Mouse (Mus musculus): Measurements from ENCODE around the gene Adamtsl4.

The Adamtsl4 gene

DNA sequence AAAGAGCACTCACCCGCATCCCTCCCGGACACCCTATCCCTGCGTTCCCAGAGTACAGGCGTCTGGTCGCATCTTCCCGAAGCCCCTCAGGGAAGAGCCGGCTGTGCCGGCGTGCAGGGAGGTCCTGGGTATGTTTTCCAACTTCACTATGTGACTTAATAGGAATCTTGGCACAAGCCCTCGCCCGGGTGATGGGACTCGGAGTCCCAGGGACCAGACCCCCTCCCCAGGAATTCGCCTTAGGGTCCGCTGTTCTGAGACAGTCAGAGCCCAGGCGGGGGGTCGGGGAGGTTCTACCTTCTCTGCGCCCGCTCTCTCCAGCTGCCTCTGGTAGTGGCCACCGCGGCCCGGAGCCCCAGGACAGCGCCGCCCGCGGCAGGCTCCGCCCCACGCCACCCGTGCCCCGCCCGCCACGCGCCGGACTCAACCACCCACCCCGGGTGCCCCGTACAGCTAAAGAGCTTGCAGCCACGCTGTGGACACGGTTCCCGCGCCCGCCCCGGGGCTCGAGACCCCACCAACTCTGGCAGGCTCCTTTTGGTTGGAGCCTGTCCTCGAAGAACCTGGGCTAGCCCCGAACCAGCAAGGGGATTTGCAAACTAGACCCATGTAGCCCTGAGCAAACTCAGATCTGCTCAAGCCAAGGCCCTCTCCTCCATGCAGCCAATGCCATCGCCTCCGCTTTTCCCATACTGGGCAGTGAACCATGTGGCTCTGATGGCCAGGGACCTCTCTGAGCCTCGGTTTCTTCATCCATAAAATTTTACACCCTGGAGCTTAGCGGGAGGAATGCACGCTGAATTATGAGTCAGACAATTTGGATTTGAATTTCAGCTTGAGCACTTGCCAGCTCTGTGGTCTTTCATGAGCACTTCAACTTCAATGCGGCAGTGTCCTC lies at the start of gene Adamtsl4:
Gene Adamtsl4 (minus strand): TSS at position 394 of the 898 bp plus-strand sequence.
- DNase-seq (ENCODE audit: low read depth, low spot score), result no peak

DNA sequence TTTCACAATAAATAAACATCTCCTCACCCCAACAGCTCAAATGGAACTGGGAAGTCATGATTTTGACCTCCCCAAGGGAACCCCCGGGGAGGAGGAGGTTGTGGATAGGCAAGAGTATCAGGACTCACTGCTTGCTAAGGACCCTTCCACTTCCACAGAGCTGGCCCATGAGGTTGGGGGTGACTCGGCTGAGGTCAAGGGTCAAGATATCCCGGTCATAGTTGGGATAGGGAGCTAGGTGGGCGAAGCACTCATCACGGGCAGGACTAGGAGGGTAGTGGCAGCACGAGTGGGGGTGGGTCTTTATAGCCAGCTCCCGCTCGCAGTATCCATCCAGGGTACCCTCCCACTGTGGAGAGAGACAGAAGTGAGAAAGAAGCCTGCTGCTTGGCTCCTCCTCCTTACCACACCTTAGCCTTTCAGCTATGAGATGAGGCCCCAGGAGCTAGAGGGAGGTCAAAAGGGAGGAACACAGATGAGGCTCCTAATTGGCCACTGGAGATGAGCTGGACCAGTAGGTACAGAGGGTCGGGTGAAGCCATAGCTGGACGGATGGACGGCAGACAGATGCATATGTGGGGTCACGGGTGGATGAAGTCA lies 47.5 kb upstream of the Adamtsl4 start:
- no peak for DNase-seq (ENCODE audit: low read depth, low spot score)

DNA sequence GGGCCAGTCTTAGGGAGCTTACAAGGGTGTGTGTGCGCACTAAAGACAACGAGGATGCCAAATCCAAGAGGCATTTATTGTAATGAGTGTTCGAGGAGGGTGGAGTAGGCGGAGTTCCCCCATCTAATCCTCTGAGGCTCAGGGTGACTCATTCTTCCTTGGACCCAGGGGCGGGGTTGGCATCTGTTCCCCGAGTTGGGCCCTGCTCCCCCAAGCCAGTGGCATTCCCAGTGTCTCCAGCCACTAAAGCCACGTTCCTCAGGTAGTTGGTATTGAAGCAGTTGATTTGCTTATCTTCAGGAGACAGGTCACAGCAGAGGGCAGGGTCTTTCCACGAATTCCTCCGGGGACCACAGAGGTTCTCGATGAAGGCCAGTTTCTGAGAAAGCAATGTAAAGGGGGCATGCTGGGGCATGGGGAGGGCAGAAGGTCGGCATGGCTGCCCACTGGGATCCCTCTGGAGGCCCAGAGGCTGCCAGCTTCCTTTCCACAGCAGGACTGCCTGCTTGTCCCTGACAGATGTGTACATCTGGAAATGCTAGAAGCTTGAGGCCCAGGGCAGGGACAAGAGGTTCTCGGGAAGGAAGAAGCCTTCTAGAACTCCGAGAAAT lies 46.5 kb upstream of the Adamtsl4 start:
- DNase-seq (ENCODE audit: low read depth, low spot score), result no peak

DNA sequence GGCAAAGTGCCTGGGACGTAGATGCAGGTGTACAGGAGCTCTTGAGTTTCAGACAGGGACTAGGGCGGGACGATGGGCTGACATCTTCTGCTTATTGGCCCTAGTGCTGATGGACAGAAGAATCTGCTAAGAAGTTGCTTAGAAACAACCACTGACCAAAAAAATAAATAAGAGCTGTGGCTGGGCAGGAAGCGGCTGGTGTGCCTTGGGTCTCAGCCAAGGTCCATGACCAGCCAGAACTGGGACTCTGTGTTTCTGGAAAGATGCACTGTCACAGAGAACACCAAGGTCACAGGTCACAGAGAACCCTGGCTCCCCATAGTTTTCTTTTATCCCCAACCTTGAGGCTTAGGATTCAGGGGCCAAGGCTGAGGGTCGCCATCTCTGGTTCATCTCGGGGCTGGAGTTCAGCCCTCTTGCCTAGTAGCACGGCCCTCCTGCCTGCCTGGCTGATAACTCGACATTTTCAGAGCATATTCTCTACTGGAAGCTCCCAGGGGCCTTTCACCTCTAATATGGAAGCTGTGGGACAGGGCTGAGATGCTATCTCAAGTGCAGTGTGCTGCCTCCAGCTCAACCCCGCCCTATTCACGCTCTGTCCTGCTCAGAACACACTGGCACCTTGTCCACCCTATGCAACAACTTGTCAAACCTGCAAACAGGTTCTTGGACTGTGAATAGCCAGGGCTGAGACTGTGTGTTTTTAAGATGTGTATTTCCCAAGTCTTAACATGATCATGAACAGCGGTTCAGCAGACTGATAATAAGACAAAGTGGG lies 45.2 kb upstream of the Adamtsl4 start:
- DNase-seq (ENCODE audit: low read depth, low spot score), result no peak

DNA sequence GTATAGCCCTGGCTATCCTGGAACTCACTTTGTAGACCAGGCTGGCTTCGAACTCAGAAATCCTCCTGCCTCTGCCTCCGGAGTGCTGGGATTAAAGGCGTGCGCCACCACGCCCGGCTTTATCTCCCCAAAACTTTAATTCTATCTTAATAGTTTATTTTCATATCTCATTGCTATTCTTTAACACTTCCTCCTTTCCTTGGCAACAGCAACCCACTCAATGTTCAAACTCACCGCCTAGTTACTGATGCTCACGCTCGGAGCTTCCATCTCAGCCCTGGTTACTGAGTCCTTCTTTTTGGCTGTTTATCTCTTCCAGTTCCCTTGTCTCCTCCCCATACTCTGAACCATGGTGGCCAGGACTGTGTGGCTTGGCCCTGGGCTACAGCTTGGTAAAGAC lies 44.6 kb upstream of the Adamtsl4 start:
- no peak for DNase-seq (ENCODE audit: low read depth, low spot score)

DNA sequence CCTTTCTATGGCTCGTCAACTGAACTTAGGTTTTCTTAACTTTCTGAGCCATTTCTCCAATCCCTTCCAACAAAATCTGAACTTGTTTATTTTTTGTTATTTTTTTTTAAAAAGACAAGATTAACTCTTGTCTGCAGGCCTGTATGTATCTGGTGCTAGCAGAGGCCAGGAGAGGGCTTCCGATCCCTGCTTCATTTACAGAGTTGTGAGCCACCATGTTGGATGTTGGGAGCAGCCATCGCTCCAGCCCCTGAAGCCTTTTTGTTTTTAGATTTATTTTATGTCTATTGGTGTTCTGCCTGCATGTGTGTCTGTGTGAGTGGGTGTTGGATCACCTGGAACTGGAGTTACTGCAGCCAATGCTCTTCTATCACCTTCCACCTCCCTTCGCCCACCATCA lies 44.1 kb upstream of the Adamtsl4 start:
- DNase-seq (ENCODE audit: low read depth, low spot score), result no peak

DNA sequence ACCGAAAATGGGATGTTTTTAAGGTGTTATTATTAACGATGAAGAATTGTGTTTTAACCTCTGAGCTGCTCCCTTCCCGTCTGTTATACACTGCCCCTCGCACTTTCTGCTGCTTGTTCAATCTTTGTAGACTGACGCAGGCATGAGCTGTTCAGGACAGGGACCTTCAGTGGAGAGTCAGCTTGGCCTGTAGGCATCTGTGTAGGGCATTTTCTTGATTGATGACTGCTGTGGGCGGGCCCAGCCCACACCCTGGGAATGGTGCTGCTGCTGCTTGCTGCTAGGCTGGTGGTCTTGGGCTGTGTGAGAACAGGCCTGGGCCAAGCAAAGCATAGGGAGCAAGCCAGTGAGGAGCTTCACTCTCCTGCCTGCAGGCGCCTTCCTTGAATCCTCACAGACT lies 42.7 kb upstream of the Adamtsl4 start:
- DNase-seq (ENCODE audit: low read depth, low spot score), result no peak

DNA sequence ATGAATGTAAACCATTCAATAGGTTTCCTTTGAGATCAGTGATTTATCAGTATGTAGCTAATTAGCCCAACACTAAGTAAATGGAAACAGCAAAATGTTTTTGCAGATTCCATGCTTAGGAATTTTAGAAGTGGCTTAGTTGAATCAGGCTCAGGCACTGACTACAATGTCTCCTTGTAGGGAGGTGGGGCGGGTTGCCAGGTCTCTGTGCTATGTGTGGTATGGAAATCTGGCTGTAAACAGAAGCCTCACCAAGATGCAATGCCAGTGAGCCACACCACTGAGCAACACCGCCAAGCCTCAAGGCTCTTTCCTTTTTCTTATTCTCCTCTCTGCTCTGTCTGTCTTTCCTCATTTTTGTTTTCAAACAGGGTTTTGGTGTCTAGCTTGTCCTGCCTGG lies 41.2 kb upstream of the Adamtsl4 start:
- no peak for DNase-seq (ENCODE audit: low read depth, low spot score)

DNA sequence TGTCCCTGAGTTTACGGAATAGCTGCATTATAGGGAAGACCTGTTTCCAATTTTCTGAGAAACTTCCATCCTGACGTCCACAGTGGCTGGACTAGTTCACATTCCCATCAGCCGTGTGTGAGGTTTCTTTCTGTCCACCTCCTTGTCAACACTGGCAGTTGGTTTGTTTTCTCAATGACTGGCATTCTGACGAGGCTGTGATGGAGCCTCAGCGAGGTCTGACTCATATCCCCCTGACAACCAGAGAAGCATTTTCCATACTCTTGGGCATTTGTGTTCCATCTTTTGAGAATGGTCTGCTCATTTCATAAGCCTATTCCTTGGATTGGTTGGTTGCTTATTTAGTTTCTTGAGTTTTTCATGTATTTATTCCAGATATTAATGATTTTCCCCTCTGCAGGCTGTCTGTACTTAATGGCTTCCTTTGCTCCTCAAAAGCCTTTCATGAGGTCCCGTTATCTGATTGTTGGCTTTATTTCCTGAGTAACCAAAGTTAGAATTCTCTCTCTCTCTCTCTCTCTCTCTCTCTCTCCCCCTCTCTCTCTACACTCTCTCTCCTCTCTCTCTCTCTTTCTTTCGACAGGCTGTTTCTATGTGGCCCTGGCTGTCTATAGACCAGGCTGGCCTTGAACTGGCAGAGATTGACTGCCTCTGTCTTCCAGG lies 39.1 kb upstream of the Adamtsl4 start:
- no peak for DNase-seq (ENCODE audit: low read depth, low spot score)

DNA sequence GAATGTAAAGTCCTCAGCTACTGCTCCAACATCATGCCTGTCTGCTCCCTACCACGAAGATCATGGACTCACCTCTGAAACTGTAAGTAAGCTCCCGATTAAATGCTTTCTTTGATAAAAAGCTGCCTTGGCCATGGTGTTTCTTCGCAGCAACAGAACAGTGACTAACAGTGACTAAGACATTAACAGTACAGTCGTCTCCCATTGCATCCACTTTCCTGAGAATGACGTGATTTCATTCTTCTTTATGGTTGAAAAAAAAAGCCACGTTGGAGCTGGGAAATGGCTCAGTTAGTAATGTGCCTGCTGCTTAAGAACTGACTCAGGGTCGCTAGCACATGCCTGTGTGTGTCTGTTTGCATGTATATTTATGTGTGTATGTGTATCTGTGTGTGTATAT lies 38.1 kb upstream of the Adamtsl4 start:
- no peak for DNase-seq (ENCODE audit: low read depth, low spot score)

DNA sequence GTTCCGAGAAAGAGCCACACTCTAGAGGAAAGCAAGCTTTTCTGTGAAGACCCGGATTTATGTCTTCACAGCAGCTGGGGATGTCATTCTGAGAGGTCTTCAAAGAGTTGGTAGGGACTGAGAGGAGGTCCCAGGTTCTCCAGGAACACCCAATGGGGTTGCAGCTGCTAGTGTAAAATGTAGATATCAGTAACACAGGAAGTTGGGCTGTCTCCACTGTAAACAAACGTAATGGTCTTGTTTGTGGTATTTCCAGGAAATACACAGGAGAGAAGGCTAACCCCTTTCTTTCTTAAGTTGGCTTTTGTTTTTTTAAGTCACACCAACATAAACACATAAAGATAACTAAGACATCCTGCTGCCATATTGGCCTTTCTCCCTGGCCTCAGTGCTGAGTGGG lies 34.7 kb upstream of the Adamtsl4 start:
- DNase-seq (ENCODE audit: low read depth, low spot score), result no peak

DNA sequence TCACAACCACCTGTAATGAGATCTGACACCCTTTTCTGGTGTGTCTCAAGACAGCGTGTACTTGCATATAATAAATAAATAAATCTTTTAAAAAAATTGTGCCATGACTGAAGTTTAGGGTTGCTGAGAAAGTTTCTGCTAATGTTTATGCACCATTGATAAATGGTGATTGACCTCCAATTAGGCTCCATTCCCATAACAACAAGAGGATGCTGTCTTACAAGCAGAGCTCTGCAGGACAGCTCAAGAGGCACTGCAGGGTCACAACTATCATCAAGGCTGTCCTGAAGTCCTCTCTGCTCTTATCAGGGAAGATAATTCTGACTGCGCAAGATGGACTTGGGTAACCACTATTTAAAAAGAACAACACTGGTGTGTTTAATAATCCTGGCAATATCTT lies 30.4 kb upstream of the Adamtsl4 start:
- no peak for DNase-seq (ENCODE audit: low read depth, low spot score)

DNA sequence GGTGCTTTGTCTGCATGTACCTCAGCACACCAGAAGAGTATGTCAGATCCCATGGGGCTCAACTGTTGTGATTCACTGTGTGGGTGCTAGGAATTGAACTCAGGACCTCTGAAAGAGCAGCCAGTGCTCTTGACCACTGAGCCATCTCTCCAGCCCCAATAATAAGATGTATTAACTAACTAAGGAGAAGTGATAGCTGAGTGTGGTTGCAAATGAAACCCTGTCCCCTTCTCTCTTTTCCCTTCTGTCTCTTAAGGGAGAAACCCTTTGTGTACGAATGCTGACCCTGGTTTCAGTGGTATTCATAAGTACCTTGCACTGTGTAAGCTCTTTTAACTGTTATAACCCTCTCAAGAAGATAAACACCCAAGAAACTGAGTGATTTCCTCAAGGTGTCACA lies 28.4 kb upstream of the Adamtsl4 start:
- no peak for DNase-seq (ENCODE audit: low read depth, low spot score)

DNA sequence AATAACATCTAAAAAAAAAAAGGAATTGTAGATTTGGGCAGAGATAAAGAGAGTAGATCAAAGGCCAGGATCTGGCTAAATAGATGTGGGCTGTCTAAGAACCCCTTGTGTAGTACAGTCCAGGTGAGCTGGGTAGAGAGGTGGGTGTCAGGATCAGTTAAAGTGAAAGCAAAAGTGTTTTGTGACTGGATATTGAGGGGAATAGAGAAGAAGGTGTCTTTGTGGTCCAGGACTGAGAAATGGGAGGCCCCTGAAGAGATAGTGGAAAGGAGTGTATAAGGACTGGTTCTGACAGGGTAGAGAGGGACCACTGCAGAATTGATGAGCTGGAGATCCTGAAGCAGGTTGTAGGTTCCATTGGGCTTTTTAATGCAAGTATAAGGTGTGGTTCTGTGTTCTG lies 22.2 kb upstream of the Adamtsl4 start:
- no peak for DNase-seq (ENCODE audit: low read depth, low spot score)

DNA sequence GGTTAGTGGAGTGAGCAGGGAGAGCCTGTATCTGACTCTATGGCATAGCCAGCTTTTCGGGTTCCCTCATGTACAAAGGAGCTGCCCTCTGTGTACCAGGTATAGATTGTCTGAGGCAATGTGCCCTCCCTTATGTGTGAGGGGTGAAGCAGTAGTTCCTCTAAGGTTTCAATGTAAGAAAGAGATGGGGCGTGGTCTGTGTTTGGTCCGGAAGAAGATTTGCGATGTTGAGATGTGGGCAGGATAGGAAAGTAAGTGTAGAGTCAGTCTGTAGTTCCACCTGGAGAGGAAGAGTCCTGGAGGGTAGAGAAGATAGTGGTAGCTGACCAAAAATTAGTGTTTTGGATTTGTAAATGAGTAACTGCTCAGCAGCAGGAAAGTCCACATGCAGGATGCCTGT lies 21.3 kb upstream of the Adamtsl4 start:
- DNase-seq (ENCODE audit: low read depth, low spot score), result no peak

DNA sequence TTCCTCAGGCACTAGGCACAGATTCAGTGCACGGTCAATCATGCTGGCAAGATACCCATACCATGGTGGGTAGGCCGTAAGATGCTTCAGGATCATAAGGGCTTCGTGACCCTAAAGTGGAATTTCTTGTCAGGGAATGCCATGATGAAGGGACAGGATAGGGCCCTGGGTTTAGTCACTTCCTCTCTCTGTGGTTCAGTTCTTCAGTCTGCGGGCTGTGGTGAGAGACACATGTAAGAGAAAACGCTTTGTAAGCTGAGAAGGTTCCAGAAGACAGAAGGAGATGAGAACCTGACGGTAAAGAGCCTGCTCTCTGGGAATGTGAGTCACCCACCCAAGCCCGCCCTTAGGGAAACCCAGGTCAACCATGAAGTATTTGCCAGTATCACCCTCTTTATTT lies 19.8 kb upstream of the Adamtsl4 start:
- DNase-seq (ENCODE audit: low read depth, low spot score), result no peak

DNA sequence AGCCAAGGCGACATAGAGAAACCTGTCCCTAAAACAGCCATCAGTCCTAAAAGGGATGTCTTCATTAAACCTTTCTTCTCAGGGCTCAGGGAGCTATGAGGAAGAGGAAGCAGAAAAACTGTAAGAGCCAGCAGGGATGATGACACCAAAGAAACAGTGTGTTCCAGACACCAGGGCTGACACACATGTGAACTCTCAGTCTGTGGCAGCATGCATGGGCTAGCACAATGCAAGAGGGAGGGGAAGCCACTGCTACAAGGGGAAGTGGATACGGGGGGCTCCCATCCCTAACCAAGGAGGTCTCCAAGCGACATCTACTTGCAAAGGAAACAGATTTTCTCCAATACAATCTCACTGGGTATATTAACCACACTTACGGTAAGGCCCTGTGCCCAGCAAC lies 18.6 kb upstream of the Adamtsl4 start:
- DNase-seq (ENCODE audit: low read depth, low spot score), result no peak

DNA sequence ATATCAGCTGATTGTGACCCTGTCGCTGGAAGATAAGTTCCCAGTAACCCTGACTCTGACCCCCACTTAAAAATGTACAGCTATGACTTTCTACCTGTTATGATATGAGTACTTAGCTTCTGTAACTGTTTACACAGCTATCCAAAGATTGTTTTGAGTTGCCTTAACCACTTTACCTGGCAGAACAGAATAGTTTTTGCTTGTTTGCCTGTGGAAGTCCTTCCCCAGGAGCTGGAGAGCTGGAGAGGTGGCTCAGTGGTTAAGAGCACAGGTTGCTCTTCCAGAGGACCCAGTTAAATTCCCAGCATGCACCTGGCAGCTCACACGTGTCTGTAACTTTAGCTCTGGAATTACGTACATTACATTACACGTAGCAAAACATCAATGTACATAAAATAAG lies 16.9 kb upstream of the Adamtsl4 start:
- no peak for DNase-seq (ENCODE audit: low read depth, low spot score)

DNA sequence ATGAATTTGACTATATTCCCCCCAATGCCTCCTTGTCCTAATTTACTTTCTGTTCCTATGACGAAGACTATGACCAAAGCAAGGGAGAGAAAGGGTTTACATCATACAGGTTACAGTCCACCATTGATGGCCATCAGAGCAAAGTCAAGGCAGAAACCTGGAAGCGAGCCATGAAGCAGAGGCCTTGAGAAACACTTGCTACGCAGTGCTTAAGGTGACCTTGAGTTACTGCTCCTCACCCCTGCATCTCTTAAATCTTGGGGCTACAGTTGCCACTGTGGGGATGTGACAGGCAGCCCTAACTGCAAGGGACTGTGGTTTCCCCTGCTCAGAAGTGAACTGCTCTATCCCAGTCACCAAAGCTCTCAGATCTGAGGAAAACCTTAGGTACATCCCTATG lies 15.6 kb upstream of the Adamtsl4 start:
- no peak for DNase-seq (ENCODE audit: low read depth, low spot score)

DNA sequence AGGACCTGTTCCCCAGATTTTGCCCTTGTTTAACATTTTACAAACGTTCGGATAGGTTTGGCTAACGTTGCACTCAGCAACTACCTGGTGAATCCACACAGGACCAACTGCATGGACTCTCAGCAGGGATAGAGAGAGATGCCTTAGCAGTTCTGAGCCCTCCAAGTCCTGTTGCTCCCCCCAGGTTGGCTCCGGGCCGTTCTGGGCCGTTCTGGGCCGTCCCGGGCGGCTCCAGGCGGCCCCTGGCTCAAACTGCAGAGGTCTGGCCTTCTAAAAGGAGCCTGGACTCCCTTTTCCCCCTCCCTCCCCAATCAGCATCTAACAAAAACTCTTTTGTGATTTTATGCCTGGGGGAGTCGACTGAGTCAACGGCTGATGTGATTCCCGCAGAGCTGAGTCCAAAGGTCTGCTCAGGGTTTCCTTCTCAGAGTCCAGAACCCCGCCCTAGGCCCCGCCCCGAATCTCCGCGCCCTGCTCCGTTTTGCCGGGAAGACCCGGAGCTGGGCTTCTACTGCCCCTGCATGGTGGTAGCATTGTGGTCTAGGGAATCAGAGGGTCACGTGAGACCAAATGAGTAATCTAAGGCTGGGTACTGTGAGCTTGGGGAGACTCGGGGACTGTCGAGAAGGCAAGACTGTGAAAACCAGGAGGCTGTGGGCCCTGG lies 14.3 kb upstream of the Adamtsl4 start:
- DNase-seq (ENCODE audit: low read depth, low spot score), result peak; percentile 16

DNA sequence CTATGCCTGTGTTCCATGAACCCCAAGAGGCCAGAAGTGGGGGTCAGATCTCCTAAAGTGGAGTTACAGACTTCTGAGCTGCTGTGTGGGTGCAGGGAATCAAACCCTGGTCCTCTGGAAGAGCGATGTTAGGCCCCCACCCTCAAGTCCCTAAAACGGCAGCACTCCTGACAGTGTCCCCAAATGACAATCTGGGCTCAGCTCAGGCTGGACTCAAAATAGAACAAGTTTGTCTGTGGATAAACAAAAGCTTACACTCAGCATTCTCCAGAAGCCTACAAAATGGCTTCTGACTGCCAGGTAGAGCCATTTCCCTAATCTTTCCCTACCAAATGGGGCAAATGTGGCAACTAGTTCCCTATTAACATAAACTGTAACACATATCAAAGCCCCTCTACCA lies 13.4 kb upstream of the Adamtsl4 start:
- DNase-seq (ENCODE audit: low read depth, low spot score), result no peak
